In the genomic region with DNA sequence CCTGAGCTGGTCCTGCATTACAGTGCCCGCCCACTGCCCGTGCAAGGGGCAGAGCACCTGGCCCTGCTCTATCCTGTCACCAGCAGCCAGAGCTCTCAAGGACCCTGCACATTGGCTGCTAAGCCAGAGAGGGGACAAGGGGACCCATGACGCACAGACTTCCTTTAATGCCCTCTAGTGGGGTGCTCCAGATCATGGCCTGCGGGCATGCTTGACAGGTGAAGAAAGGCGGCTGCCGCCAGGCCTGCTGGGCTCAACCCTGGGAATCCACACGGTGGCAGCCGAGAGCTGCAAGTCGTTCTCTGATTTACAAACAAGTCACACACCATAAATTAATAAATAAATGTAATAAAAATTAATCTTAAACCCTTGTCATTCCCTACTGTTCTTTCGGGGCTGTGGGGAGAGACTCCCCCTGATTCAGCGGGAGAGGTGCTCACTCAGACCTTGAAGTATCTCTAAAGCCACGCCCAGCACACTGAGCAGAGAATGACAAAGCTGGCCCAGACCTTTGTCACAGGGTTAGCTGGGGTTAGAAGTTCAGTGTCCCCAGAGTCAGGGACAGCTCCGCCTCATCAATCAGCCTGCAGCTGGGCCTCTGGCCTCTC, we compare ENCODE assay signal across 8 mouse cellular contexts. TPM values are rescaled to one million over a fixed set of nuclear protein-coding genes. Genes with fewer than 3 reads are reported as not detected.
A peak's percentile ranks its signal among the peaks of the same experiment; 100 is the strongest.
DNase-seq lines count a peak whose midpoint lies in the region; ATAC-seq lines count a peak whose summit lies in the region.

No protein-coding gene starts in this region.

- 19% methylated on average over 13 of the region's 13 CpGs for WGBS in forebrain, embryonic 14.5 days
- WGBS in hindbrain, embryonic 11.5 days = 16% methylated on average over 13 of the region's 13 CpGs

- H3K4me2 ChIP-seq in forebrain, embryonic 14.5 days (ENCODE audit: low read length) = no peak overlapping the region
- no peak overlapping the region for H3K4me2 ChIP-seq in hindbrain, embryonic 11.5 days (replicated peaks; ENCODE audit: low read depth, low read length)

- H3K9me3 ChIP-seq in forebrain, embryonic 14.5 days (replicated peaks; ENCODE audit: control insufficient read depth, low read length) = no peaks in the 10 kb centered on the region
- no peaks in the 10 kb centered on the region for H3K9me3 ChIP-seq in hindbrain, embryonic 11.5 days (ENCODE audit: control insufficient read depth, low read length)

- peak overlapping the region; percentile 25; the same call in 1 of the 2 replicates for H3K9ac ChIP-seq in forebrain, embryonic 14.5 days (ENCODE audit: low read length)
- H3K9ac ChIP-seq in hindbrain, embryonic 11.5 days (ENCODE audit: low read depth, low read length) = 0 out of 2 replicates have a peak overlapping the region, but pooled peaks have one; percentile 24

- peaks cover 22% of the 10 kb centered on the region for H3K36me3 ChIP-seq in forebrain, embryonic 14.5 days (ENCODE audit: control insufficient read depth, insufficient read depth, low read length)
- 0 out of 2 replicates have a peak, but pooled peaks cover 2% of the 10 kb centered on the region for H3K36me3 ChIP-seq in hindbrain, embryonic 11.5 days (ENCODE audit: control insufficient read depth, insufficient read depth, low read length)

- H3K27me3 ChIP-seq in forebrain, embryonic 14.5 days (replicated peaks; ENCODE audit: control insufficient read depth, insufficient read depth, low read length) = no peaks in the 10 kb centered on the region
- H3K27me3 ChIP-seq in hindbrain, embryonic 11.5 days (ENCODE audit: control insufficient read depth, insufficient read depth, low read length) = no peaks in the 10 kb centered on the region

- H3K4me1 ChIP-seq in forebrain, embryonic 14.5 days (ENCODE audit: control insufficient read depth, insufficient read depth, low read length) = peaks cover 4% of the 10 kb centered on the region; the same call in 1 of the 2 replicates
- peaks cover 6% of the 10 kb centered on the region for H3K4me1 ChIP-seq in hindbrain, embryonic 11.5 days (replicated peaks; ENCODE audit: control insufficient read depth, insufficient read depth, low read length)

- H3K4me3 ChIP-seq in forebrain, embryonic 14.5 days (ENCODE audit: low read depth, low read length) = no peak overlapping the region
- H3K4me3 ChIP-seq in hindbrain, embryonic 11.5 days (ENCODE audit: low read depth, low read length) = no peak overlapping the region

- peak overlapping the region; percentile 52; the same call in 1 of the 2 replicates for H3K27ac ChIP-seq in forebrain, embryonic 14.5 days (ENCODE audit: low read depth, low read length)
- H3K27ac ChIP-seq in hindbrain, embryonic 11.5 days (ENCODE audit: low read depth, low read length) = peak overlapping the region; percentile 54

- peak; percentile 62 for DNase-seq in Muller cell, postnatal 12 days (ENCODE audit: inconsistent ontology term)
- peak; percentile 81 for DNase-seq in forebrain, embryonic 14.5 days (ENCODE audit: low spot score)
- peak; percentile 84 for DNase-seq in hindbrain, embryonic 11.5 days (ENCODE audit: low spot score)
- DNase-seq in layer of hippocampus, postnatal 36 days = peak; percentile 64 to 70
- peak; percentile 84 to 88 for DNase-seq in lung, postnatal 4 days
- DNase-seq in retina, postnatal 1 day = peak; percentile 84
- peak; percentile 71 for DNase-seq in urinary bladder, postnatal 25 days (ENCODE audit: low spot score)

- peak; percentile 54; the same call in 1 of the 2 replicates for ATAC-seq in cerebellum, adult (ENCODE audit: insufficient number of reproducible peaks, low FRiP score, low TSS enrichment)
- ATAC-seq in forebrain, embryonic 14.5 days = peak; percentile 69
- ATAC-seq in hindbrain, embryonic 11.5 days (ENCODE audit: low FRiP score) = peak; percentile 80

RNA-seq across cellular contexts. Expression of a gene that starts 6.1 kb away (rescaled TPM):
- polyA plus RNA-seq in forebrain, embryonic 14.5 days (2014; fragmentation: Nextera tagmentation; extraction: Ambion mirVana) = 109 and 111 TPM in 2 replicates
- polyA plus RNA-seq in hindbrain, embryonic 11.5 days (2014; fragmentation: Nextera tagmentation; extraction: Ambion mirVana) = 95.2 and 102 TPM in 2 replicates
- 10 to 100 TPM; 24.4 to 26.8 TPM for total RNA-seq in layer of hippocampus, postnatal 36 days (2021)

RNA-seq across cellular contexts. Expression of a gene that starts 9.9 kb away (rescaled TPM):
- 106 and 121 TPM in 2 replicates for polyA plus RNA-seq in forebrain, embryonic 14.5 days (2014; fragmentation: Nextera tagmentation; extraction: Ambion mirVana)
- polyA plus RNA-seq in hindbrain, embryonic 11.5 days (2014; fragmentation: Nextera tagmentation; extraction: Ambion mirVana) = 65.0 and 66.5 TPM in 2 replicates
- total RNA-seq in layer of hippocampus, postnatal 36 days (2021) = 10 to 100 TPM; 70.1 to 75.8 TPM

RNA-seq across cellular contexts. Expression of a gene that starts 17.5 kb away (rescaled TPM):
- polyA plus RNA-seq in forebrain, embryonic 14.5 days (2014; fragmentation: Nextera tagmentation; extraction: Ambion mirVana) = 25.4 and 26.1 TPM in 2 replicates
- 21.3 and 22.4 TPM in 2 replicates for polyA plus RNA-seq in hindbrain, embryonic 11.5 days (2014; fragmentation: Nextera tagmentation; extraction: Ambion mirVana)
- total RNA-seq in layer of hippocampus, postnatal 36 days (2021) = 10 to 100 TPM; 17.4 to 20.5 TPM

RNA-seq across cellular contexts. Expression of a gene that starts 23.9 kb away (rescaled TPM):
- polyA plus RNA-seq in forebrain, embryonic 14.5 days (2014; fragmentation: Nextera tagmentation; extraction: Ambion mirVana) = 2.6 and 3.8 TPM in 2 replicates
- 2.2 and 3.1 TPM in 2 replicates for polyA plus RNA-seq in hindbrain, embryonic 11.5 days (2014; fragmentation: Nextera tagmentation; extraction: Ambion mirVana)
- 1 to 10 TPM; 1.1 to 1.2 TPM for total RNA-seq in layer of hippocampus, postnatal 36 days (2021)

RNA-seq across cellular contexts. Expression of a gene that starts 27.1 kb away (rescaled TPM):
- 9.8 and 10.3 TPM in 2 replicates for polyA plus RNA-seq in forebrain, embryonic 14.5 days (2014; fragmentation: Nextera tagmentation; extraction: Ambion mirVana)
- polyA plus RNA-seq in hindbrain, embryonic 11.5 days (2014; fragmentation: Nextera tagmentation; extraction: Ambion mirVana) = 6.3 and 6.7 TPM in 2 replicates
- 1 to 10 TPM; 3.4 to 5.4 TPM for total RNA-seq in layer of hippocampus, postnatal 36 days (2021)
